11 mouse cellular contexts compared by ENCODE assay signal in genomic region chrX:23285442-23285817, GRCm38 (mm10).
DNase-seq lines count a peak whose midpoint lies in the region; ATAC-seq lines count a peak whose summit lies in the region.
"Had no signal": no experiment of that assay in that cellular context is flagged by ENCODE, and none has a peak within 500 bp of the region (broad histone marks: within the 10 kb centered on the region; RNA-seq: fewer than 3 reads in every experiment).

No protein-coding gene starts in this region.

- peak overlapping the region; percentile 51 for H3K4me2 ChIP-seq in hindbrain, embryonic 16.5 days (ENCODE audit: low read length)
- no peak overlapping the region for H3K4me2 ChIP-seq in liver, embryonic 12.5 days

- H3K9ac ChIP-seq in hindbrain, embryonic 16.5 days (ENCODE audit: low read depth, low read length): peak overlapping the region; percentile 51; the same call in 1 of the 2 replicates
- no peak overlapping the region for H3K9ac ChIP-seq in liver, embryonic 12.5 days

- no peaks in the 10 kb centered on the region for H3K27me3 ChIP-seq in hindbrain, embryonic 16.5 days (replicated peaks; ENCODE audit: control insufficient read depth, insufficient read depth, low read length)
- no peaks in the 10 kb centered on the region for H3K27me3 ChIP-seq in liver, embryonic 12.5 days (replicated peaks)

- H3K27ac ChIP-seq in hindbrain, embryonic 16.5 days (ENCODE audit: low read depth, low read length): peak overlapping the region; percentile 54; the same call in 1 of the 2 replicates
- no peak overlapping the region for H3K27ac ChIP-seq in liver, embryonic 12.5 days

- whole genome bisulfite sequencing in hindbrain, embryonic 16.5 days: 20% methylated on average over 9 of the region's 10 CpGs
- 26% methylated on average over 10 of the region's 10 CpGs for WGBS in liver, embryonic 12.5 days (ENCODE audit: insufficient replicate concordance)

- ATAC-seq in hindbrain, embryonic 16.5 days: peak; percentile 65
- ATAC-seq in liver, embryonic 12.5 days: no peak
- ATAC-seq in megakaryocyte progenitor cell, adult 5-6 weeks (replicated peaks; ENCODE audit: poor library complexity): no peak

- no peaks in the 10 kb centered on the region for H3K36me3 ChIP-seq in hindbrain, embryonic 16.5 days (ENCODE audit: control insufficient read depth, insufficient read depth, low read length)
- no peaks in the 10 kb centered on the region for H3K36me3 ChIP-seq in liver, embryonic 12.5 days
- H3K36me3 ChIP-seq: G1E had no signal

- no peaks in the 10 kb centered on the region for H3K4me1 ChIP-seq in hindbrain, embryonic 16.5 days (ENCODE audit: control insufficient read depth, insufficient read depth, low read depth, low read length)
- no peaks in the 10 kb centered on the region for H3K4me1 ChIP-seq in liver, embryonic 12.5 days

- H3K9me3 ChIP-seq in hindbrain, embryonic 16.5 days (ENCODE audit: control insufficient read depth, low read length): no peaks in the 10 kb centered on the region
- no peaks in the 10 kb centered on the region for H3K9me3 ChIP-seq in liver, embryonic 12.5 days (replicated peaks)
- H3K9me3 ChIP-seq: G1E had no signal

- peak overlapping the region; percentile 39 for H3K4me3 ChIP-seq in hindbrain, embryonic 16.5 days (ENCODE audit: low read length)
- no peak overlapping the region for H3K4me3 ChIP-seq in liver, embryonic 12.5 days

- peak; percentile 3 to 5 for DNase-seq in cerebellum, postnatal 10 days
- no peak for DNase-seq in cerebellum, postnatal 36 days
- DNase-seq in layer of hippocampus, postnatal 10 days (ENCODE audit: low spot score in 2 of 2): peak; percentile 5 to 15
- no peak for DNase-seq in layer of hippocampus, postnatal 36 days
- peak; percentile 6 for DNase-seq in retina, embryonic 14.5 days (ENCODE audit: low spot score)
- DNase-seq: kidney, postnatal 25 days; lung, postnatal 10 days had no signal

Comparison
In these comparisons a context has a peak if more than half of its experiments do, and no peak if none do; other contexts are left out.
1. DNase-seq: peak in cerebellum, postnatal 10 days (2 of 2), layer of hippocampus, postnatal 10 days (2 of 2) and retina, embryonic 14.5 days (single experiment); none in cerebellum, postnatal 36 days (0 of 2) and layer of hippocampus, postnatal 36 days (0 of 2).